Mouse (Mus musculus): ENCODE results near the gene Ube2o. TPM values are rescaled to one million over a fixed set of nuclear protein-coding genes. Genes with fewer than 3 reads are reported as not detected.

Gene Ube2o
- polyA plus RNA-seq, 1 experiment from 2014 or later = 23.5 TPM

DNA sequence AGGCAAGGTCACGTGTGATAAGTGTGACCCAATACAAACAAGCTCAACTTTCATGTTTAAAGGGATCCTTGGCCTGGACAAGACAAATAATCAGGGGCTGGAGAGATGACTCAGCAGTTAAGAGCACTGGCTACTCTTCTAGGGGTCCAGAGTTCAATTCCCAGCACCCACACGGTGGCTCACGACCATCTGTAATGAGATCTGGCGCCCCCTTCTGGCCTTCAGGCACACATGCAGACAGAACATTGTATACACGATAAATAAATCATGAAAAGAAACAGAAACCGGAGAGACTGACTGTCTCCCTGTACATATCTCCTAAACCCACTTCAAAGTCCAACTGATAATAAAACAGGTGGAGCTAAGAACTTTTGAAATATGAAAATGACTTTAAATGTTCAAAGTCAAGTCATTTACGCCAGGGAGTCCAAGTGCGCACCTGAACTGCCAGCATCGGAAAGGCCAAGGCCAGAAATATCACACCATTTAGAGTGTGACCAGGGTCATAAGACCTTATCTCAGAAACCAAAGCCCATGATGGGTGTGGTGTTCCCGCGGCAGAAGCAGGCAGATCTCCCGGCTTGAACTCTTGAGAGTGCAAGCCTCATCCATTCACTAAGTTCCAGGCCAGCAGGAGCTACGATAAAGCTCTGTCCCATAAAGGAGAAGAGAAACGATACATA, 92.4 kb downstream of the Ube2o start:
- Histone ChIP-seq H3K9me3 (ENCODE audit: control insufficient read depth, low read length) (no peaks in the 10 kb centered on the region; the same call in 1 of the 2 replicates), H3K4me2 (ENCODE audit: low read depth, low read length, severe bottlenecking) (peak overlapping the region; percentile 58), H3K27ac (ENCODE audit: low read depth, low read length) (no peak overlapping the region), H3K27me3 (ENCODE audit: control insufficient read depth, insufficient read depth, low read length) (no peaks in the 10 kb centered on the region), H3K36me3 (ENCODE audit: control insufficient read depth, insufficient read depth, low read length) (peaks cover 6% of the 10 kb centered on the region; the same call in 1 of the 2 replicates), H3K4me1 (replicated peaks; ENCODE audit: control insufficient read depth, insufficient read depth, low read length) (peaks cover 7% of the 10 kb centered on the region; the same call in 1 of the 2 replicates), H3K4me3 (ENCODE audit: low read depth, low read length) (peak overlapping the region; percentile 70), H3K9ac (ENCODE audit: low read length) (peak overlapping the region; percentile 95)
- ATAC-seq (replicated peaks; ENCODE audit: low FRiP score) (no peak), DNase-seq (ENCODE audit: low spot score) (no peak)
- 72% methylated on average over 14 of the region's 14 CpGs for WGBS

DNA sequence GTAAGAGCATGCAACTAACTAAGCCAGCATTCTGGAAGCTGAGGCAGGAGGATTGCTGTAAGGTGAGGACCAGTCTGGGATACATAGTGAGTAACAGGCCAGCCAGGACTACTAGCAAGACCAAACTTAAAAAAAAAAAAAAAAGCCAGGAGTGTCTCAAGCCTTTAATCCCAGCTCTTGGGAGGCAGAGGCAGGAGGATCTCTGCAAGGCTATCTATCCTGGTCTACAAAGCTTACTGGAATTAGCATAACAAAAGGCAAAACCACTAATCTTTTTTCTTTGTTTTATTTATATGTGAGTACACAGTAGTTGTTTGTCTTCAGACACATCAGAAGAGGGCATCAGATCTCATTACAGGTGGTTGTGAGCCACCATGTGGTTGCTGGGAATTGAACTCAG, 93.0 kb downstream of the Ube2o start:
- no peaks in the 10 kb centered on the region; the same call in 1 of the 2 replicates for H3K9me3 ChIP-seq (ENCODE audit: control insufficient read depth, low read length)
- no peak overlapping the region for H3K4me2 ChIP-seq (ENCODE audit: low read depth, low read length, severe bottlenecking)
- H3K4me3 ChIP-seq (ENCODE audit: low read depth, low read length) = no peak overlapping the region
- H3K4me1 ChIP-seq (replicated peaks; ENCODE audit: control insufficient read depth, insufficient read depth, low read length) = peaks cover 7% of the 10 kb centered on the region; the same call in 1 of the 2 replicates
- H3K9ac ChIP-seq (ENCODE audit: low read length) = no peak overlapping the region
- no peak overlapping the region for H3K27ac ChIP-seq (ENCODE audit: low read depth, low read length)
- ATAC-seq (replicated peaks; ENCODE audit: low FRiP score) (no peak), DNase-seq (ENCODE audit: low spot score) (no peak)
- no peaks in the 10 kb centered on the region for H3K27me3 ChIP-seq (ENCODE audit: control insufficient read depth, insufficient read depth, low read length)
- H3K36me3 ChIP-seq (ENCODE audit: control insufficient read depth, insufficient read depth, low read length) = peaks cover 10% of the 10 kb centered on the region; the same call in 1 of the 2 replicates

Other genes with a start within 250 kb of the Ube2o start
- gene Foxj1, start 246.0 kb downstream of the Ube2o start, polyA plus RNA-seq (2014; fragmentation: Nextera tagmentation; extraction: Ambion mirVana) = 5.3 and 6.8 TPM in 2 replicates
- gene Rnf157, start 168.4 kb downstream of the Ube2o start, polyA plus RNA-seq (2014; fragmentation: Nextera tagmentation; extraction: Ambion mirVana) = 25.0 and 26.1 TPM in 2 replicates
- gene Ubald2, start 147.4 kb downstream of the Ube2o start, polyA plus RNA-seq (2014; fragmentation: Nextera tagmentation; extraction: Ambion mirVana) = 80.2 and 83.7 TPM in 2 replicates
- gene Qrich2, start 115.2 kb downstream of the Ube2o start, polyA plus RNA-seq (2014; fragmentation: Nextera tagmentation; extraction: Ambion mirVana) = not detected in 2 replicates
- 188 and 195 TPM in 2 replicates for gene Prpsap1, start 87.2 kb downstream of the Ube2o start, polyA plus RNA-seq (2014; fragmentation: Nextera tagmentation; extraction: Ambion mirVana)
- gene Sphk1, start 50.5 kb downstream of the Ube2o start, polyA plus RNA-seq (2014; fragmentation: Nextera tagmentation; extraction: Ambion mirVana) = 3.8 and 3.9 TPM in 2 replicates
- gene Aanat, start 5.0 kb upstream of the Ube2o start, polyA plus RNA-seq (2014; fragmentation: Nextera tagmentation; extraction: Ambion mirVana) = not detected in 2 replicates
- gene Rhbdf2, start 45.6 kb upstream of the Ube2o start, polyA plus RNA-seq (2014; fragmentation: Nextera tagmentation; extraction: Ambion mirVana) = 2.5 and 2.7 TPM in 2 replicates
- gene Prcd, start 72.1 kb upstream of the Ube2o start, polyA plus RNA-seq (2014; fragmentation: Nextera tagmentation; extraction: Ambion mirVana) = 0.23 and 0.67 TPM in 2 replicates
- gene Cygb, start 72.9 kb upstream of the Ube2o start, polyA plus RNA-seq (2014; fragmentation: Nextera tagmentation; extraction: Ambion mirVana) = 1.7 TPM in 2 replicates
- not detected in 2 replicates for gene St6galnac1, start 194.1 kb upstream of the Ube2o start, polyA plus RNA-seq (2014; fragmentation: Nextera tagmentation; extraction: Ambion mirVana)
- gene Mxra7, start 246.6 kb upstream of the Ube2o start, polyA plus RNA-seq (2014; fragmentation: Nextera tagmentation; extraction: Ambion mirVana) = 16.8 and 19.6 TPM in 2 replicates

Data from forebrain, embryonic 11.5 days (tissue).